Mouse (Mus musculus) lung, postnatal 25 days (tissue): Measurements from ENCODE around the gene Atp5mpl.

Source experiments
- DNase-seq: peaks from one replicate; pipeline ENCODE4 v3.0.0; 2022; ENCODE audit warnings: low spot score

Gene Atp5mpl

DNA sequence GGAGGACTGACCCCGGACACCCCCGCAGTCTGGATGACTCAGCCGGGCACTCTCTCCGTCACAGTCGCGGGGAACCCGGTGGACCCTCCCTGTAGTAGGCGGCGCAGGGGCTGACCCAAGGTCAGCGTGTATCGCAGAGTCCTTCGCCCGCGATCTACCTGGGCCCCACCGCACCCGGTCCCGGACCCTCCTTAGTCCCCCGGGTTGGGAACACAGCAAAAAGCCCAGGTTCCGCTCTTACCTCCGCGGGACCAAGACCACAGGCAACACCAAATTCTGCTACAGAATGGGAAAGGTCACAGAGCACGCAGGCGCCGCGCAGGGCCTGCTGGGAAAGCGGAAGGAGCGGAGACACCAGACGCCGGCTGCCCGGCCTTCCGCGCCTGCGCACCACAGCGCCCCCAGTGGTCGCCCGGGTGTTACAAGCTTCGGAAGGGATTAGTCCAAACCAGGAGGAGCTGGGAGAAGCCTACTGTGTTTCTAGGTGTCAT, at the start of gene Atp5mpl:
Atp5mpl (minus strand) TSS at position 295 of the 491 bp plus-strand sequence.
- peak; percentile 95 for DNase-seq

DNA sequence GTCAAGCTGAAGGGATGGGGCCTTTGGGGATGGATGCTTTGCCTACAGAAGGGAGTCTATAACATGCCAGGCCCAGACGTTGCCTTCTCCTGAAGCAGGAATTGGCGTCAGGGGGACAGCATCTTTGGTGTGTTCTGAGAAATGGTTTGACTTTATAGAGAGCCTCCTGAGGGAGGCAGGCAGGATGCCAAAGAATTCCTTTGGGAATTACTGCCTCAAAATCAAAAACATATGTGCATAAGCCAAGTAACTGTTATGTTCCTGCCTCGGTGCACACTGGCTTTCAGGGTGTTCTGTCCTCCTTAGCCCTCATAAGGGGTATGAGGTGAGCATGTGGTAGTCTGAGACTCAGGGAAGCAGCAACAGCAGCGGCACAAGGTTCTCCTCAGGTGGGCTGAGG, 49.6 kb upstream of the Atp5mpl start:
- DNase-seq, result no peak

DNA sequence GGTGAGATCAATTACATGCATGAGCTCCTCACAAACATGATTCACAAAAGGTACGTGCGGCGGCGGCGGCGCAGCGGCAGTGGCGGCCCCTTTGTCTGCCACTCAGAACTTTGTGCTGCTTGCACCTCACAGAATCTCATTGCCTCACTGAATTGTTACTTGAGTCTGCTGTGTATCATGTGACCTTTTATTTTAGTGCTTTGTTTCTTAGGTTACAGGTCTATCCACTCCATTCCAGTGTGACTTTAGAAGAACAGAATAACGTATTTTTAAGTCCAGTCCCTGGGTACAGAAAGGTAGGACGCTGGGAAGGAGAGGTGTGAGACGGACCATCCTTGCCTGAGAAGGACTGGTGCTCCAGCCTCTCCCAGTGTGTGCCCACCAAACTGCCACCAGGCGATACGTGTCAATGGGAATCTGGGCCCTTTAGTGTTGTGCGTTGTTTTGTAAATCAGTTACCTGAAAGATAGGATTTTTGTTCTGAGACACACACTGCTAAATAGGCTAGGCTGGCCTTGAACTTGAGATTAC, 46.6 kb upstream of the Atp5mpl start:
- DNase-seq, result no peak

DNA sequence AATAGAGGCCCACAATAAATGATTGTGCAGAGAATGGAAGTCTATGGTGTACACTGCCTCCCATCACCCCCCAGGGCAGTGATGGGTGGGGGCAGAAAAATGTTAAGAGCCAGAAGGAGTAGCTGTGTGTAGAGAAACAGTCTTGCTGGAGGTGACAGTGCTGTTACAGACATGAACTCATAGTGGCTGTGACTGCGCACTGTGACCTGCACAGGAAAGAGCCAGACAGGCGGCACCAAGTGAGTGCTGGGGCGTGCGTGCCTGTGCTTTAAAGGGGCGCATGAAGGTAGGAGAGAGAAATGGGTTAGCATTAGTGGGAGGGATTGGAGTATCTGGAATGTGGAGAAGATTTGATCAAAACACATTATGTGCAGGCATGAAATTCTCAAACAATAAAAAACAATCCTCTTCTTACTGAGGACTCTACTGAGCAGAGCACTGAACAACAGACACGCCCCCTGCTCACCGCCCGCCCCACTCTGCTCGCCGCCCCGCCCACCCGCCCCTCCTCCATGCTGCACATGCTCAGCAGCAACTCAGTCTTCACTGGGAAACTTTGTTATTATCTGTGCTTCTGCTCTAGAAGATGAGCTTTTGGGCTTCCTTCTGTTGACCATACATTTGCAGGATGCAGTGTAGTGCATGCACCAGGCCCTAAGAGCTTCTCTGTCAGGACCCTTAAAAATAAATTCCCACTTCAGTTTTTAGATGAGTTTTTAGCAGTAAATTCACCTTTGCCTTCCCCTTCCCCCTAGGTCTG, 45.9 kb upstream of the Atp5mpl start:
- DNase-seq, result no peak

- DNase-seq, result peak; percentile 51
Measured at GRCm38 (mm10) chr12:112001223-112001622, 34.4 kb upstream of the Atp5mpl start.

DNA sequence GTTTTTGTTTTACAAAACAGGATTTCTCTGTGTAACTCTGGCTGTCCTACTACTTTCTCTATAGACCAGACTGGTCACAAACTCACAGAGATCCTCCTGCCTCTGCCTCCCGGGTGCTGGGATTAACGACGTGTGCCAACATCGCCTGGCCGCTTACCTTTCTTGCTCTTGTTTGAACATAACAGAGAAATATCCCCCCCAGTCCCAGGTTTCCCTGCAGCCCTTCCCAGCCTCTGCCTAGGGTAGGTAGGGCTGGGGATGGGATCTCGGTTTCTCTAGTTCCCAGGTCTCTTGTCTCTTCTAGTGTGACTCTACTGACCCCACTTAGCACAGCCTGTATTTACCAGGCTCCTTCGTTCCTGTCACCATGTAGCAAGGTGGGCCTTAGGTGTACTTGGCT, 33.0 kb upstream of the Atp5mpl start:
- DNase-seq, result no peak

DNA sequence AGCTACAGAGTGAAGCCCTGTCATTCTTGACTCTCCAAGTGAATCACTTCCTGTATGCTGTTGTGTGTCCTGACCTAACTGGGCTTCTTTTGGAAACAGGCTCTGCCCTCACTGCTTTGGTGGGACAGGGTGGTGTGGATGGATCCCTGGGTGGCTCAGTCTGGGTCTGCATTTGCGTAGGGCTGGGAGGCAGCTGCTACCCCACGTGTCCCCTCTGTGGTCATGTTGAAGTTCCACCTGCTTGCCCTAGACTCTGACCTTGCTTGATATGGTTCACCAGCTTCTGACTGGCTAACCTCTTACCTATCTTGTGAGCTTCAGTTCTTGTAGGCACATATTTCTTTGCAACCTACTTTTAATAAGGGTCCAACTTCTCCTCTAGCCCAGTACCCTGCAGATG, 28.4 kb upstream of the Atp5mpl start:
- DNase-seq, result no peak

DNA sequence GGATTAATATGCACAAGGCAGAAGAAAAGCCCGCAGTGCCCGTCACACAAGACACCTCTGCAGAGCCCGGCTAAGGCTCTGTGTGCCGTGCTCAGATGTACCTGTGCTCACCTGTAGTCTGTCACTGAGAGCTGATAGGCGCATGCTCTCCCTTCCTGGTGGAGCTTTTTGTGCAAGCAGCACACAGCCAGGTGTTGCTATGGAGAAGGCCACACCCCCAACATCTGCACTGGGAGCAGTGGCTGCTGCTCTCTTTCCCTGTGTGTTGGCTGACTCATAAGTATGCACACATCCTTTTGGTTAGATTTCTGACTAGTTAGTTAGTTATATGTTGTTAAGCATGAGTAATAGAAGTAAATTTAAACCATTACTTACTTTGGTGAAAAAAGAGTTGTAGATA, 25.8 kb upstream of the Atp5mpl start:
- DNase-seq, result no peak

- DNase-seq, result no peak
Measured at GRCm38 (mm10) chr12:111986756-111987155, 20.0 kb upstream of the Atp5mpl start.

GRCm38 (mm10) chr12:111983165-111983564, 16.4 kb upstream of the Atp5mpl start:
- no peak for DNase-seq

DNA sequence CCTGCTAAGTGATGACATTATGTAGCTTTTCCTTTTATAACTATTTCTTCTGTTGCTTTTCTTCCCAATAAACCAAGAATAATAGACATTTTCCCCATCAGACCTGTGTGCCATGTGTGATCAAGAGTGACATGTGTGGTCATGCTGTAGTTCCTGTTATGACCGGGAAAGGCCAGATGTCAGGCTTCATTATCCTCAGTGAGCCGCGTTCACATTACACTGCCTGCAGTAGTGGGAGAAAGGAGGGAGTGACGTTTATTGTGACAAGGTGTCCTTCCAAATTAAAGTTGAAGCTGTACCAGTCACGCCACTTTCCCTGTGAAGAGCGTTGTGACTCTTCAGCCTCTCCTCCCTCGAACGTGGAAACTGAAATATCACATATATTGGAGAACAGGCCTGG, 15.1 kb upstream of the Atp5mpl start:
- DNase-seq, result no peak

DNA sequence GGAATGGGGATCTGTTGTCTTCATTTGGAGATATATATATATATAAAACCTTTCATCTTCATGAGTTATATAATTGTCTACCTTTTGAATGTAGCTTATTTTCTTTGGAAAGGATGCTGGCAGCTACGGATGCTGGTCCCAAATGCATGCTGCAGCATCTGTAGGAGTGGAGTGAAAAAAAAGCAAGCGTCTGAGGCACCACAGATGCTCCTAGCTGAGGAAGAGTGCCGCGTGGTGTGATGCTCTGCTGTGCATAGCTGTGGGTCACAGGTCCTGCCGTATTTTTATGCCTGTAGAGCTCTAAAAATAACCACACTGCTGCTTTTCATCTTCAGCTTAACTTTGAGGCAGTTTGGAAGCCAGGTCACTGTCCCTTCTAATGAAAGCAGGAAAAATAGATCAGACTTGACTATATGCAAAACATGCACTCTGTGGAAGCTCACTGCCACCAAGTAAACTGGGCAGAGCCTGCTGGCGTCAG, 14.2 kb upstream of the Atp5mpl start, which contains the start of gene Rd3l:
Rd3l (minus strand) TSS at position 431 of the 481 bp plus-strand sequence.
- DNase-seq, result no peak

- DNase-seq, result no peak
Measured at GRCm38 (mm10) chr12:111978274-111978673, 11.5 kb upstream of the Atp5mpl start.

DNA sequence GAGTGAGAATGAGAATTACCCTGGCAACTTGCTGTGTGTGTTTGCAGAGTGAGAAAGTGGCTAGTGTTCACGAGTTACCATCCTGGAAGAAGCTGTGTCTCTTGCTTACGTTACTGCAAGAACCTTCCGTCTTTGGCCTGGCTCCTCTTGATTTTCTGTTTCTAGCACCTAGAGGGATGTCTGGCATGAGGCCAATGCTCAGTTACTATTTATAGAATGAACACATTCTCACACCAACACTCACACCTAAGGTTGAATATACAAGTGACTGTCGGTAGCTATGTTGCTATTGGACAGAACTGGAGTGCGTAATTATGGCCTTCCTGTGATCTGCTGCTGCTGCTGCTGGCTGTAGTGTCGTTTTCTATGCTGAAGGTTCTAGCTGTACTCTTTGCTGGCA, 10.4 kb upstream of the Atp5mpl start:
- DNase-seq, result peak; percentile 41

DNA sequence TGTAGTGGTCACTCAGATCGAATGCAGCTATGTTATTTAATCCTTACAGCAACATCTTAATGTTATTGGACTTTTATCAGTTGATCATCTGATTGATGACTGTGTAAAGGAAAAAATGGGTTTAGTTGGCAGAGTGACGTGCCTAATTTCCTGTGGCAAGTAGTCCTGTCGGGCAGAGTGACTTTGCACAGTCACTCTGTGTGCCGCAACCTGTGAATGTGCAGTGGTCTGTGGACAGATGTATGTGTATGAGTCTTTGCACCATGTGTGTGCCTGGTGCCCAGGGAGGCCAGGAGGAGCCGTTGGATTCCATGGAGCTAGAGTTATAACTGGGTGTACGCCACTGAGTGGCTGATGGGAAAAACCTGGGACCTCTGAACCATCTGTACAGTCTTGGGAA, 7.8 kb upstream of the Atp5mpl start:
- DNase-seq, result no peak

DNA sequence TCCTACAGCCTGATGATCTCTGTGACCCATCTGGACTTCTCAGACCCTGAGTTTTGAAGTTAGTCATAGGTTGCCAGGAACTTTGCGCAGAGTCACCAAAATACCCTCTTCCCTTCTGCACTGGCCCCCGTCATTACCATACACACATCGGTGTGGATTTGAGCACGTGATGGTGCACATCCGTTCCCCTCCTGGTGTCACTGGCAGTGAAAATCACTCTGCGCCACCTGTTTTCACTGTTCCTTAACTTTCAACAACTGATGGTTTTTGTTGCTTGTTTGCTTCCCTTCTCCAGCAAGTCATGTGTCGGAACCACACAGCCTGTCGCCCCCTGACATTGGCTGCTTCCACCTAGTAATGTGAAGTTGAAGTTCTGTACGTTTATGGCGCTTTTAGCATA, 5.7 kb upstream of the Atp5mpl start:
- no peak for DNase-seq

- DNase-seq, result no peak
Measured at GRCm38 (mm10) chr12:111971231-111971686, 4.5 kb upstream of the Atp5mpl start, which contains the start of gene Tdrd9. Gene Tdrd9 (plus strand): TSS chr12:111971559.

- no peak for DNase-seq
Measured at GRCm38 (mm10) chr12:111970085-111970484, 3.3 kb upstream of the Atp5mpl start.

DNA sequence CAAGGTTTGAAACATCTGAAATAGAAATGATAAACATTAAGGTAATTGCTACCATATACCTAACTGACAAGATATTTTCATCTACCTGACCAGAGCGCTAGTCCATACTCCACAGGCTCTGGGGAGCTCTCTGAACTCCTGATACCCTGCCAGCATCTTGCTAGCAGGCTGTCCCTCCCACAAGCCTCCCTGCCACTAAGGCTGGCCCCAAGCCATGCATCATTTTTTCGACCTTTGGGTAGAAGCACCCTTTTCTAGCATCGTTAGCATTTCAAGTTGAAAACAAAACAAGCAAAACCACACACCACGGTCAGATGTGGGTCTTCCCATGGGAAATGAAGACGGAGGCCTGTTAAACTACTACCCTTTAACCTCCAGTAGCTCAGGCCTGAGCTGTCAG, 3.4 kb downstream of the Atp5mpl start:
- DNase-seq, result no peak

DNA sequence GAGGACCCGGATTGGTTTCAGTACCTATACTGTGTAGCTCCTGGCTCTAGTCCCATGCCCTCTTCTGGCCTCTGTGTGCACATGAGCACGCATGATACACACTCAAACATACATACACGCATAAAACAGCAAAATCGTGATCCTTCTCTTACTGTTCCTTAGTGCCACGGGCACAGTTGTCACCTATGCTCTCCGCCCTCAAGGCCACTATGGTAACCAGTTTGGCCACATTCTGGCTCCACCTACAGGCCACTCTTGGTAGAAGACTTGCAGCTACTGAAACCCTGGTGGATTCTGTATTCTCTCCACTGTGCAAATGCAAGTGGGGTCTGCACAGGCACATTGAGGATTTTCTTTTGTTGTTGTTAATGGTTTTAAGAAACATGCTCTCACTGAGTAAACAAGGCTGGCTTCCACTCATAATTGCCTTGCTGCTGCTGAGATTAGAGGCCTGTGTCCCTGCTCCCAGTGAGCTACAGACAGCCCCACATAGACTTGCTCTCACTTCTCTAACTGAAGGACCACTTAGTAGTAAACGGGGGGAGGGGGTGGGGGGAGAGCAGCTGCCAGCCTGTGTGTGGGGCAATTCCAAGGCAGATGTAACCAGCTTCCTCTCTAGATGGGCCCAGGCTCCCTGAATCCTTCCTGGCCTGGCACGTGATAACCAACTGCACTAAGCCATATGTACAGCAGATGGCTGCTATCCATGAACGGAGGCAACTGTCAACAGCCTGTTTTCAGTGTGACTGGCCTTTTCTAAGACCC, 8.5 kb downstream of the Atp5mpl start:
- peak; percentile 78 for DNase-seq

GRCm38 (mm10) chr12:111956173-111956572, 10.6 kb downstream of the Atp5mpl start:
- no peak for DNase-seq

GRCm38 (mm10) chr12:111951701-111952100, 15.1 kb downstream of the Atp5mpl start:
- peak; percentile 38 for DNase-seq

GRCm38 (mm10) chr12:111950486-111950885, 16.3 kb downstream of the Atp5mpl start:
- DNase-seq, result no peak
